Mouse (Mus musculus): ENCODE results near the gene Ncam1.

- TF ChIP-seq POLR2A (IDR thresholded peaks at IDR 0.05; ENCODE audit: borderline replicate concordance, low read depth, low read length) (no peak), CTCF (IDR thresholded peaks at IDR 0.05; ENCODE audit: low read depth, low read length) (no peak)
Measured at GRCm38 (mm10) chr9:49792646-49793045, 6.1 kb downstream of the Ncam1 start.

Measured in bone marrow macrophage, adult 2 months (primary cell).